Mouse (Mus musculus) testis, postnatal 14 days (tissue): ENCODE results near the gene Fam162a.
"Not testable (repeated sequence)": the region's sequence is repeated elsewhere in the genome, so short reads cannot be mapped to it uniquely, and the experiment has no call there.

Experiments used
- DNase-seq: peaks from one replicate; pipeline ENCODE4 v3.0.0; 2021; ENCODE audit warnings: low spot score

The Fam162a gene

DNA sequence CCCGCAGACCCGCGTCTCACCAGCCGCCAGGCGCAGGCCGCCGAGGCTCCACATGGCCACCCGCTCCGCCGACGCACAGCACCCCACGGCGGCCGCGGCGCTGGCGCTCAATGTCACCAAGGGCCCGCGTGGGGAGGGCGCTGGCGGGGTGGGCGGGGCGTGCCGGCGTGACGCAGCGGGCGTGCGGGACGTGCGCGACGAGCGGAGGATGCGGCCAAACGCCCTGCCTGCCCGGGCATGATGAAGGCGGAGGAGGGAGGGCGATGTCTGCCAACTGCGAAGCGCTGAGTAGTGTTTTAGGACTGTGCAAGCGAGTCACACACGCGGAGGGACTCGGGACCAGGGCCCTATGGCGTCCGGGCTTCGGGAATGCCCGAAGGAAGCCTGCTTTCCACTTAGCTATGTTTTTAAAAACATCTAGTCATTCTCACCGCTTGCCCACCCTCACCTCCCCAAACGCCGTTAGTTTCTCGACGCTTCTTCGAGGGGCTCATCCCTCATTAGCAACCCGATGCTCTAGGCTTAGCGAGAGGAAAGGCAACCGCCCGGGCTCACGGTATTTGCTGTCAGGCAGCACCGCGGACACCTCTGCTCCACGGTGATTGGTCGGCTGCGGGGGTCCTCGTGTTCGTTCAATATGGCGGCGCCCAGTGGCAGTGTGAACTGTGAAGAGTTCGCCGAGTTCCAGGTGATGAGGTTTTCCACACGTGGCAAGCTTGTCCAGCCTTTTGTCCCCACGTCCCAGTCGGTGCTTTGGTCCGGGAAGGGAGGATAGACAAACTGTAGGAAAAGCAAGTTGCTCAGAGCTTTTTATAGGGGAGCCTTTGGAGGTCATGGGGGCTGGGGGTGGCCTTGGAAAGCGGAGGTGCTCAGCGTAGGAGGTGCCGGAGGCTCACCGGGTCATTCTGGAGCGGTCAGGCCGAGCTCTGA, at the start of gene Fam162a, which contains the start of gene Ccdc58:
Fam162a (minus strand) TSS at position 145 of the 930 bp plus-strand sequence.
Ccdc58 (plus strand) TSS at position 236 of the 930 bp plus-strand sequence.
- DNase-seq: peak; percentile 93

DNA sequence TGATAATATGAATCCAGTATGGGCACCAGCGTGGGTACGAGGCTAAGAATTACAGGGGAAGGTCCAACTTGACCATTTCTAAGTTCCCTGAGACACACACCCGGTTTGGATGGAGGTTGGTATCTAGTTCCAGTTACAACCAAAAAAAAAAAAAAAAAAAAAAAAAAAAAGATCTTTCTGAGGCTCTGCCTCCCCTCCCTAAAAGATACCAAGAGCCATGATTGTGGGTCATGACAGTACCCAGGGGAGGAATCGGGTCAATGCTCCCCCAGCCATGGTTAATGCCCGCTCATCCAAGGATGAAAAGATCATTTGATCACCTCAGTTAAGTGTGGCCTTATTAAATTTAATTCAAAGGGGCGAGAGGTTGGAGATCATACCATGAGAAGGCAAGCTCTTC, 44.4 kb upstream of the Fam162a start:
- not testable (repeated sequence) for DNase-seq

DNA sequence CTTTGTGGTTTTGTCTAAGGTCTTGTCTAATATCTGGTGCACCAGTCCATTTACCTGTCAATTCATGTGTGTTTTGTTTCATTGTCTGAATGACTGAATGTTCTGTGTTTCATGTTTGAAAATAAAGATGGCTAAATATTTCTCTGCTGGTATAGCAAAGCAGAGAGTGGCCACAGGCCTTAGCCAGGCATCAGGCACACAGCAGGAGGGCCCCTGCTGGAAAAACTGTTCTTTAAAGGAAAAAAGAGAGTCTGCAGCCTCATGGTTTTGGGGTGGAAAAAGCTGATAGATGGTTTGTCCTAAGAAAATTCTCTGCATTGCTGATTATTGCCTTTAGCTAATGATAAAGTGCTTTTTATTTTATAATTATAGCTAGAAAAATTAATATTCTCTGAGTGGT, 40.1 kb upstream of the Fam162a start:
- DNase-seq: not testable (repeated sequence)

DNA sequence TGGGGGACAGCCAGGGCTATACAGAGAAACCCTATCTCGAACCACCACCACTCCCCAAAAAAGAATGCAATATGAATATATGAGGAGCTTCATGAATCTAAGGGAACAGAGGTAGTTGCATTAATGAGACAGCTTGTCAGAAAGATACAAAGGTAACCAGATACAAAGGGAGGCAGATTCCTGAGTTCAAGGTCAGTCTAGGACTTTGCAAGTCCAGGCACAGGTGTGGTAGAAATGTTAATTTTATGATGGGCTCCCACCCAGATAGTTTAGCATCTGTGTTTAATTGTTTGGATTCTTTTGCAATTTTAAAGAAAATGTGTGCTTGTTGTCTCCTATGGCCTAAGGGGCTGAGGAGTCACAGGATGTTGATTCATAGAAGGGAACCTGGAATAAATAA, 30.8 kb upstream of the Fam162a start:
- no peak for DNase-seq

DNA sequence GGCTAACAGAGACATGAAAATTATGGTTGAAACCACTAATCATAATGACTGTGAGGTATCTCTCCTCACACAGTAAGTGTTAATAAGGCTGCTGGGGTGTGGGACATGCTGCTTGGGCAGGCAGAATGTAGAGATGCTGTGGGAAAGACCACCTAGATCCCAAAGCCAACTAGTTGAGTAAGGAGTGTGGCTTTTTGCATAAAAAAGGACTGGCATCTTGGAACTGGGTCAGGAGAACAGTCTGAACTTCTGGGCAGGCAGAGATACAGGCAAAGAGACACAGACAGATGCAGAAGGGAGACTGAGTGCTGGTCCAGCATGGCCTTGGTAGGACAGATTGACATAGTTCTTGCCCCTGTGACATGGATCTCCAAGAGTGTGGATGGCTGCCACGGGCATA, 30.1 kb upstream of the Fam162a start:
- no peak for DNase-seq

DNA sequence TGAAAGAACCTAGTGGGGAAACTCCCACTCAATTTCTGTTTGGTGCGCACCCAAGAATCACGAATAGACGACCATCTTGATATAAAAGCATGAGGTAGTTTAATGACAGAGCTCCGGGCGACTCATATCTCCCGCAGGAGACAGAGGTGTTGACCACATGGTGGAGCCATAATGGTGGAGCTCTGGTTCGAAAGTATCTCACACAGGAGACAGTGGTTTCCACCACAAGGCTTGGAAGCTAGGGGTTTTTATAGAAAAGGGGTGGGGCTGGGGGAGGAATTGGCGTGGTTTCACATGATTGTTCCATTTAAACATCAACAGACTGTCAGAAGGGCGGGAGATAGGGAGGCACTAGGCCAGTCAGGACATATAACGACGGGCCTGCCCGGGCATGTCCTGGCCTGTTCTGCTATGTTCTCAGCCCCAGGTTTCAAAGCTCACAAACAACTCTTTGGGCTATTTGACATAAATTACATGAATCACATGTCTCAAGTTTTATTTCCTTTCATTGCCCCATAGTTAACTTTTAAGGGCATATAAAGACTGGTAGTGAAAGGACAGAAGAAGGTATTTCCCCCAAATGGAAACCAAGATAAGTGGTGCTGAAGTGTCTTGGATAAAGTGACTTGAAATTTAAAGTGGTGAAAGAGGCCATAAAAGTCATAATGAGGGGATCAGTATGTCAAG, 26.6 kb upstream of the Fam162a start:
- DNase-seq: not testable (repeated sequence)

DNA sequence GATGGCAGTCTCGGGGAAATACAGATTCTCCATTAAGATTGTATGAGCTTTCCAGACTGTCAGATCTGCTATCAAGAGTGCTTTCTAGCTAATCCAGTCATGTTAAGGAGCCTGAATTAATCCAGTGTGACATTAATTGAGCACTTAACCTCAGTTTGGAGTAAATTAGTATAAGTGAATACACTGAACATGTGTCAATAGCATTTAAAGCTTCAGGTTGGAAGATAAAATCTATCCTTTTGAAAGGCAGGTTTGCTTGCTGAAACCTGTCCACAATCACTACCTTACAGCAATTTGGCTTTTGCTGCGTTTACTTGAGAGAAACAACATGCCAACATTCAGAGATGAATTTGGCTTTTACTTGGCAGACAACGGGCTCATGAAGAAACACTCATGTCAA, 22.7 kb upstream of the Fam162a start:
- DNase-seq: no peak

DNA sequence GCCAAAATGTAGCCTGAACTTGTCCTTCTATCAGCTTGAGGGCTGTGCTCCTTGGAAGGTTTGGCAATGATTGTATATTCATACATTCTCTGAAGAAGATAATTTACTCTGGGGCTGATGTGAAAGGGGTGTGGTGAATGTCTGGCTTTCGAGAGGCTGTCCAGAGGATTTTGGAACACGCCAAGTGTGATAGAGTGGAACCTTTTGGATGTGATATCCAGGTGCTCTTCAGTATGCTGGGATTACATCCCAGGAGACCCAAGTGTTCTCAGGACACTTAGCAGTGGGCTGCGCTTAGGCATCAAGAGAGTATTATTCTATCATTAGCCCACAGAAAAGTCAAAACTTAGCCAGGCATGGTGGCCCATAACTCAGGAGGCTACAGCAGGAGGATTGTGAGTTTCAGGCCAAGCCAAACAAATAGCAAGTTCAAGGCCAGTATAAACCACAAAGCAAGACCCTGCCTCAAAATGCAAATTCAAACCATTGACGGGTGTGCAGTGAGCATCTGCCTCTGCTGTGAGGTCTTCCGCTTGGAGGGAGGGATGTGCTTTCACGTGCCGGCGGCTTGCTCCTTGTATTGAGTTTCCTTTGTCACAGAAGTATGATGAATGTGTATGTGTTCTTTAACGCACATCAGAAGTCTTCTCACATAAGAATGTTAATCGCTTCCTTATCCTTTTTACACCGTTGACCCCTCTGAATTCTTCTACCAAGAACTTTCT, 19.6 kb upstream of the Fam162a start:
- DNase-seq: no peak

DNA sequence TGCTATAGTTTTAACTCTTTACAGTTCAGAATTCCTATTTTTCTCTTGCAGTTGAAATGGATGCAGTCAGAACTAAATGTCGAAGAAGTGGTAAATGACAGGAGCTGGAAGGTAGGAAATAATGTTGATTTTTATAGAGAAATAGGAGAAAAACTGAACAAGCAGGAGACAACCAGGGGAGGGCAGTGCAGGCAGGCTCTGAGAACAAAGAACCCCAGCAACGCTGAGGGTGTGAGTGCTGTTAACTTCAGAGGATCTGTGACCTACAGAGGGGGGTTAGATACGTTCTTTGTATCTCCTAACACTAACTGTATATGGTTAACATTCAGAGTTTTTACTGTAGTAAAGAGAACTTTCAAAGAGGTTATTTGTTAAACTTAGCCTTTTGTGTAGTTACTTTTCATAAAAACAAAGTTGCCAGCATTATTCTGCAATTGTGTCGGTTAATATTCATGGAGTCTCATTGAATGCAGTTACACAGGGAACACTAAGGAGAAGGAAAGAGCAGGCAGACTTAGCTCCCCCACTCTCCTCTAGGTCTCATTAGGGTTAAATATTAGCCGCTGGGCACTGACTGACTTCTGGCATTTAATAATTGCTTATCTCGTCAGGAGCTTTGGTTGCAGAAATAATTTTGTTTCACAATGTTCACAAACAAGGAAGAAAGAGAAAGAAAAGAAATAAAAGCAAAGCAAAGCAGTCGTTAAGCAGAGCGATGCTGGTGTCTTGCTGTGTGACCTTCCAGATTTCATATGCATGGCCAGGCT, 18.6 kb upstream of the Fam162a start:
- no peak for DNase-seq

DNA sequence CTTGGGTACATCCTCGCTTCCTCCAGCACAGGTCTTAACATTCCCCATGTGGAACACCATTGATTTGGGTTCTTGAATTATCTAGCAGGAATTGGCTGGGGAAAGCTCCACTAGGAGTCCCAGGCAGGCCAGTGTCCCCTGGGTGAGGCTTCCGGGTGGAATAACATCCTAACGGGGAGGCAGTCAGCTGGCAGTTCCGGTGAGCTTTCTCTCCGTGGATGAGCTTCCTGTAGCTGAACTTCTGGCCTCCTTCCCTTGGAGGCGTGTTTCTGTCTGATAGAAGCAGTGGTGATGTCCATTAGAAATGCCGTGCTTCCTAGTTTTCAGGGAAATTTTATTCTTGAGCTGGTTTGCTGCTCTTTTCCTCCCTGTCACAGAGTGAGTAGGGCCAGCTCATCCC, 17.7 kb upstream of the Fam162a start:
- DNase-seq: no peak

DNA sequence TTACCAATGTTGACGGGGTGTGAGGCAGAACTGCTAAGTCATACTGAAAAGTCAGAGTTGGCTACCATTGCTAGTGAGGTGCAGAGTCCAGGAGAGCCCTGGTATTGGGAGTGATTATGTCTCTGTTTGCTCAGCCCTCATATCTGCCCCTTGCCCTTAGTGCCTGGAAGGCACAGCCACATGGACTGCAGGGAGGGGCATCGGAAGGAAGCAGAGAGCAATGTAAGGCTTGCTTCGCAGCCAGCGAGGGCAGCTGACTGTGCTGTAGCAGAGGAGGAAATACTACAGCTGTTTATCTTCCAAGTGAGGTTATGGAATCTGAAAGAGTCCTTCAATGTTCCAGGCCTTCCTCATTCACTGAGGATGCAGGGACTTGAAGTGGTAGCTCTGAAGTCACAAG, 16.5 kb upstream of the Fam162a start:
- DNase-seq: no peak

DNA sequence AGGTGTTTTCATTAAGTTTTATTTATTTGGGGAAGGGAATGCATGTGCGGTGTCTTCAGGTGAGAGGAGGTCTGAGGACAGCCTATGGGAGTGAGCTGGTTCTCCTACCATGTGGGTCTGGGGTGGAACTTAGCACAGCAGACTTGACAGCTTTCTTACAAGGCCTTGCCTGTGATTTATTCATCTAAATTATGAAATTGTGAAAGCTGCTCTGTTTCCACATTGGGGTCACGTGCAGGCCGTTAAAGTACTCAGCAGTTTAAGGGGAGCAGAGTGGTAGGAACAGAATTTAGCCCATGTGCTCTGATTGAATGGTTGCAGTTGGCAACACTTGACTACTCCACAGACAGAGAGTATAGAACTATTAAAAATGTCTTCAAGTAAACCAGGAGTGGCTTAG, 8.5 kb upstream of the Fam162a start:
- DNase-seq: no peak

DNA sequence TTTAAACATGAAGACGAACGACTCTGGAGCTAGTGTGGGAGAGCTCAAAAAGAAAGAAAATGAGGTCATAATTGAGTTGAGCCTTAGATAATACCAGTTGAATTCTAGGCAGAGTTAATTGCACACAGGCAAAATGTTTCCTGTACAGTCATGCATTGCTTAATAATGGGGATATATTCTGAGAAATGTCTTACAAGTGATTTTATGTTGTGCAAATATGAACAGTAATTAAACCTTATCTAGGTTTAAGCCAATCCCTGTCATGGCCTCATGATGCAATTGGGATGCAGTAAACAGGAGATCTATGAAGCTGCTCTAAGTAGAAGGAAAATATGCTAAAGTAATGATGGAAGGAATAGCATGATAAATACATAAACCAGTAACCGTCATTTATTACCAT, 3.4 kb upstream of the Fam162a start:
- no peak for DNase-seq

DNA sequence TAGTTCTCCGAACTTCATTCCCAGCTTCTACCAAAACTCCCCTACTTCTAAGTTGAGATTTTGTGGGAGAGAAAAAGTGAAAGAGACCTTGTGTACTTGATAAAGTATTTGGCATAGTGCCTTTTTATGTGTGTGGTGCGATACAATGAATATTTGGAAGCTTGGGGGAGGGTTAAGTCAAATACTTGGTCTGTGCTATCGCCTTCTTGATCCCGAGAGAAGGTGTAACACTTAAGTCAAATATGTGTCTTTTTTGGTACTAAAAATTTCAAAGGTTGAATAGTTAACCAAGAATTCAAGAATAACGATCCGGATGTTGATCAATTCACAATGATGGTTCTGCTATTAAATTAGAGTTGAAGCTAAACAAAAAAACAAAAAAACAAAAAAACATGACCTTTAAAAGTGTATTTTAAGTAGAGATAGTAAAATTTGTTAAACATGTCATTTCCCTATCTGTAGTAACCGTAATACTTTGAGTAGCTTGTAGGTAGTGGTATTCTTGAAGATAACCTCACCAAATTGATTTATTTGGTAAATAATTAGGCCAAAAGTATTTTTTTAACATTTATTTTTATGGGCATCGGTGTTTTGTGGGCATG, 1.1 kb upstream of the Fam162a start:
- DNase-seq: no peak

DNA sequence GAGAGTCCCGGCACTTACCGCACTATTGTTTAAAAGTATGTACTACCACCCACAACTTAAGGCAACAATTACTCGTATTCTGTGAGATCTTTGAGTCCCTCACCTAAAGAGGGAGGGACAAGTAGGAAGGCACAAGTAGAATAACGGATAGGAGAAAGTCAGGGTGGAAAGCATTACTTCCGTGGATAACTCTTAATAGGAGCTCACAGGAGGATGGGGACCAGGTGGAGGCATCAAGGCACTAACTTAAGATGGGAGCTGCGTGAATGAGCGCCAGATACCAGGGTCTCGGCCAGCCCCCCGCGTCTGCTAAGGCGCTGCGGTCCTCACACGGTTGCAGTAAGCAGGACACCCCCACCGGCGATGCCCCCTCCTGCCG, 334 bp downstream of the Fam162a start:
- DNase-seq: no peak

DNA sequence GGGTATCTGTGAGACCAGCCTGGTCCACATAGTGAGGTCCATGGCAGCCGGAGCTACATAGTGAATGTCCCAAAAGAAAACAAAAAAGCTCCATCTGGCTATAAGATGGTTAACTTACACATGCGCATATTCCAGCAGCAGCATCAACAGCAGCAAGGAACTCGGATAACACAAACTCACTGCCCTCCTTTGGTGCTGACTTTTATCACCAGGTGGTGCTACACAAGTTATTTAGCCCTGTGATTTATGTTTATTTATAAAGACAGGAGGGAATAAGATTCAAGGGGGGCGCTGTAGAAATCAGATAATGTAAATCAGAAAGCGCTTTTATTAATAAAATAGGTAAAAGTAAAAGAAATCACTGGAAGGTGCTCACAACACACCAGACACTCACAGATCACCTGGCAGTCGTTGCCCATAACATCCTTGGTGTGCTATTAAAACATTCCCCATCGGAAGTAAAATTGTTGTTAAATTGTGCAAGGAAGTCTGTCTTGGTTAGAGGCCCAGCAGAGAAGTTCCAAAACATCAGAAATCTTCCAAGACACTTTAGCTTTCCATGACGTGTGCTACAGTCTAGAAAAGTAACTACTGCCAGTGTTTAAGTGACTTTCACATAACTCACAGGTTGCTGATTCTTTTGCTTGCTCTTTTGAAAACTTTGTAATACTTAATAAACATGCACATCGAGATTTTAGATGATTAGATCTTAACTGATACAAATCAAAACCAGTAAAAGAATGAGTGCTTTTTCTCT, 1.4 kb downstream of the Fam162a start:
- DNase-seq: no peak

DNA sequence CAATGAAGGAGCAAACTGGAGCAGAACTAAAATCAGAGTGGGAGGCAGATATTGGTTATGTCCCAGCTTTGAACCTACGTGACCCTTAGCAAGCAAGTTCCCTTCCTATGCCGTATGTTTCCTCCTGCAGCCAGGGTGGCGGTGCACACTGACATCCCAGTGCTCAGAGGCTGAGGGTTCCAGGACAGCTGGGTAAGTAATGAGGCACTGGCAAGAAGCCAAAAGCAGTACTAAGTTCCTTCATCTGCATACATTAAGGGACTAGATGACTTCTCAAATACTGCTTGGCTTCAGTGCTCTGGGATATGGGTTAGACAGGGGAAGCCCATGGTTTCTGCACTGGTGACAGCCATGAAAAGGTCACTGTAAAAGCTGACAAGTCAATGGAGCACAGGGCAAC, 3.0 kb downstream of the Fam162a start:
- no peak for DNase-seq

DNA sequence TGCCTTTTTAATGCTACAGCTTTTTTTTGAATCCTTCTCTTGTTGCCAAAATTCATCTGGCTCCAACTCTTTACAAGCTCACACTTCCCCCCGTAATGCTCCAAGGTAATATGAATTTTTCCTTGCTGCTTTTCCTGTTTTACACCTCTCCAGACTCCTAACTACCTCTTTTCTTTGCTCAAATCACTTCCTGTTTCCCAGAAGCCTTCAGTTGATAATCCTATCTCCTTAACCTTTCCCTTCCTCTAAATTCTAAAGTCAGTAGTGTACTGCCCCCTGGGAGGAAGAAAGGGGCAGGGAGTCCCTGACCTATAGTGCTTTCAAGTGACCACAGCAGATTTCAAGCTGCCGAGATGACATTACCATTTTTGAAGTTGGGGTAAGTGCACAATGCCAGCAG, 3.7 kb downstream of the Fam162a start:
- DNase-seq: no peak

DNA sequence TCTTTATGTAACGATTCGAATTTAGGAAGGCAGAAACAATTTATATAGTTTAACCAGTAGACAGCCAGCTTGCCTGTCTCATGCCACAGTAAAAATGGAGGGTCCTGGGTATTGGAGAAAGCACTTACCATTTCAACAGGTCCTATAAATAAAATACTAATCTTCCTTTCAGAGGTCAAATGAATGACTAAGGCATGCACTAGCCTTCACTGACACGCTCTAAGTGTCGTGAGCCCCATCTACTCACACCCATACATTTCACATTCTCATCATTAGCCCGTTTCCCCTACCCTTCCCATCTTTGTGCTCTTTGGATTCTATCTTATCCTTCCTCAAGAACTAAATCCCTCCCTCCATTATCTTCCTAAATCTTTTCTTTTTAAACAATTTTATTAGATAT, 6.5 kb downstream of the Fam162a start:
- DNase-seq: no peak

DNA sequence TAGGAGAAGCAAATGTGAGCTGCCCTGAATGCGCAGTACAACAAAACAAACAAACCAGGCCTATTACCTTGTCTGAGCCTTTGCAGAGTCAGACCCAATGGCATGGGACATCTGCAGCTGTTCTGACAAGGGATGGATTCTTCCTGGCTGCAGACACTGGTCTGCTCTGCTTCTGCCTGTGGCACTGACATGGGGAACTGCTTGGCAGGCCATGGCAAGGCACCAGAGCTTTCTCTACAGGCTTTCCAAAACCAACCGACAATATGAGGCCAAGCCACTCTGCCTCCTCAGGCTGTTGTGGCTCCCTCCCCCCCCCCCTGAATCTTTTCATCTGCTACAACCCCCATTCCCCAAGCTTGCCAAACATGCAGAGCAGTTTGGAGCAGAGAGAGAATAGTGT, 8.1 kb downstream of the Fam162a start:
- no peak for DNase-seq

DNA sequence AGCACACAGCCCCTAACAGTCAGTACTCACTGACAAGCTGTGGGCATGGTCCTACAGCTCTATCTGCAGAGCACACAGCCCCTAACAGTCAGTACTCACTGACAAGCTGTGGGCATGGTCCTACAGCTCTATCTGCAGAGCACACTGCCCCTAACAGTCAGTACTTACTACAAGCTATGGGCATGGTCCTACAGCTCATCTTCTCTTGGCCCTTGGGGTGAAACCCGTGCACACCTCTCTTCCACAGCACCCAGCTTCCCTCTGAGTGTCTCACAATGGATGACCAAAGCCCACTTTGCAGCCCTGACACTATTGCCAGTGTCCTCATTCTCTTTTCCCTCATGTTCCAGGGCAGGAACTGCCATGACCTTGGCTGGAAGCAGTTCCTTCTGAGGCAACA, 8.9 kb downstream of the Fam162a start:
- DNase-seq: not testable (repeated sequence)
